Mouse (Mus musculus) c-Kit-positive CD71-positive TER-119-positive erythroid progenitor cells, embryonic 14.5 days (primary cell): ENCODE results near the gene Hoxa3.

ENCODE experiments used
- DNase-seq: peaks from one replicate; pipeline ENCODE4 v3.0.0-alpha.2; 2013; ENCODE audit warnings: low spot score

The Hoxa3 gene

DNA sequence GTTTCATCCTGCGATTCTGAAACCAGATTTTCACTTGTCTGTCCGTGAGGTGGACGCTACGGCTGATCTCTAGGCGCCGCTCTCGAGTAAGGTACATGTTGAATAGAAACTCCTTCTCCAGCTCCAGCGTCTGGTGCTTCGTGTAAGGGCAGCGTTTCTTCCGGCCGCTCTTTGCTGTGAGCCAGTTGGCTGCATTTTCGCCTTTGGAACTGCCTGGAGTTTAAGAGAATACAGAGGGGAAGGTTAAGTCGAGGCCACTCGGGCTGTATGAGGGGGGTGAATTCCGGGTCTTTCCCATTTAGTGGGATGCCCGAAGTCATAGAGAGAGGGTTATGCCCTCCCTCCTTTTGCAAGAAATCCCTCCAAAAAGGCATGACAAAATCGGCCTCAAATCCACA lies 19.4 kb upstream of the Hoxa3 start:
- DNase-seq, result no peak

DNA sequence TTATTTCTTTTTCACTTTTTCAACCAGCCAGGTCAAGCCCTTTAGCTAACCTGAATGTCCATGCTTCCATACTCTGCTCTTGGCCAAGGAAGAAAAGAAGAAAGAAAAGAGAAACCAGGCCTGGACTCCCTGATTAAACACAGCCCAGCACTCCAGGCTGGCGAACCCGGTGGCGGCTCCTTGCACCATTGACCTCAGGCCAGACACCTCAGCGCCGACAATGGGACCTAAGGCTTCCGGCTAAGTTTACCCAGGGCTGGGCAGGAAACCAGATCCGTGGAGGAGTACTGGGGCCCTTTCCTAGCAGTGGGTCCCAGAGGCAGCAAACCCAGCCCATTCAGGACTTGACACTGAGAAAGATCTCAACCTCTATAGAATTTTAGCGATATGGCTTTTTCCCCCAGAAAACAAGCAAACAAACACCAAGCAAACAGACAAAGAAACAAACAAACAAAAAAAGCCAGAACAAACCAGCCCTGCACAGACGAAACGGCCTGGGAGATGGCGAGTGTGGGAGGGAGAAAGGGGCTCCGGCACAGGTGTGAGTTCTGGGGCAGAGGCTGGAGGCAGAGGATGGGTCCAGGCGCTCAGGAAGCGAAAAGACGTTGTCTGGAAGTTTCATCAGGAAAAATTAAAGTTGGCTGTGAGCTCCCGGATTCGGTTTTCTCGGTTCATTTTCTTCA lies 18.9 kb upstream of the Hoxa3 start:
- no peak for DNase-seq

DNA sequence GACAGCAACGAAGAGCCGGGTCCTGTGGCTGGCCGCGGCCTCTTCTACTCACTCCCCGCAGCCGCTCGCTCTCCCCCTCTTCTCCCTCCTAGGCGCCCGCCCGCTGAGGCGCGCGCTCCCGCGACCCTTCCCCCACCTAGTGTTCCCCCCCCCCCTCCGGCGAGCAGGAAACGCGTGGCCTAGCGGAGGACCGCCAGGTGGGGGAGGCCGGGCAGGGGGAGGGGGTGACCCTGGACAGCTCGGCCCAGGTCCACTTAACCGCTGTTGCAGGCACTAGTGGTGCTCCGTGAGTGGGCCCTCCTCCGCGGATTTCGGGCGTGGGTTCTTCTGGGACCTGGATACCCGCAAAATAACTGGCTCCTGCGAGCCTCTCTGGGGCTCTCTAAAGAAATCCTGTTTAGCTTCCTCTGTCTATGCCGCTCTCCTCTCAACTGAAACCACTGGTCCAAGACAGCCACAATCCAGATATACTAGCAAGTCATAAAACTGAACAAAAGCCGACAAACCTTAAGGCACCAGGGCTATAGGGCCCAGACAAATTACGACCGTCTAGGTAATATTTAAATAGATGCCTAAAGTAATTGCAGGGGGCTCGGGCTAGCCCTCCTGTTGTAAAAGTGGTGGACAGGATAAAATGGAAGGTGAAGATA lies 17.5 kb upstream of the Hoxa3 start, which contains the start of gene Hoxa9:
Gene Hoxa9, minus strand, starts transcription at position 574 of the 650 bp plus-strand sequence.
- no peak for DNase-seq

DNA sequence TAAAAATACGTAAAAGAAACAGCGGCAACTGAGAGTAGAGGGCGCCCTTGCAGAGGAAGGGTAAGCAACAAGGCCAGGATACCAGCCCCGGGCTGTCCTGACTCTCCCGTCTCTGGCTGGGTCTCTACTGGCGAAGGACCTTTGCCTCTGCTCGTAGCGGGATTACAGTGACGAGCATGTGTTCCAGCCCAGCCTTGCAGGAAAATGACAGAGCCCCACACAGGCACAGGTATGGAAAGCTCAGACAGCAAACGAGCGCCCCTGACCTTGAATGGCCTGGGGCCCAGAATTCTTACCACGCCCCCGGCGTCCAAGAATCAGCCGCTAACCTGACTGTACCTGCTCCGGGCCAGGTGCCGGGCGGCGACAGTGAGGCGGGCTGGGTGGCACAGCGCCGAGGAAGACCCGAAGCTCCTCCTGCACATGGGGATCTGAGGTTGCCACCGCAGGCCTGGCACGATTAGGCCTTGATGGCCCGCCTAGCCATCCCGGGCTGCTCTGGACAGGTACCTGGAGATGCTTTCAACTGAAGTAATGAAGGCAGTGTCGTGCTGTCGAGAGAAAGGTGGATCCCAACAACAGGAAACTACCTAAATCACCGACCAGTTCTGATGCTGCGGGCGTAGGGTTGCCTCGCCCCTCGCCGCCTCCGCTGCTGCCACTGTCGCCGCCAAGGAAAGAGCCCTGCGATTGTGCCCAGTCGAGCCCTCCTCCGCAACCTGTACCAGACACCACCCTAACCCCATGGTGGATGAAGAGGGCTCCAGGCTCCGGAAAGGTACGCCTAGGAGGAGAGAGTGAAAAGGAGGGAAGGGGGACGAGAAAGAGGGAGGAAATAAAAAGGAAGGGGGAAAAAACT lies 16.7 kb upstream of the Hoxa3 start:
- DNase-seq, result no peak

DNA sequence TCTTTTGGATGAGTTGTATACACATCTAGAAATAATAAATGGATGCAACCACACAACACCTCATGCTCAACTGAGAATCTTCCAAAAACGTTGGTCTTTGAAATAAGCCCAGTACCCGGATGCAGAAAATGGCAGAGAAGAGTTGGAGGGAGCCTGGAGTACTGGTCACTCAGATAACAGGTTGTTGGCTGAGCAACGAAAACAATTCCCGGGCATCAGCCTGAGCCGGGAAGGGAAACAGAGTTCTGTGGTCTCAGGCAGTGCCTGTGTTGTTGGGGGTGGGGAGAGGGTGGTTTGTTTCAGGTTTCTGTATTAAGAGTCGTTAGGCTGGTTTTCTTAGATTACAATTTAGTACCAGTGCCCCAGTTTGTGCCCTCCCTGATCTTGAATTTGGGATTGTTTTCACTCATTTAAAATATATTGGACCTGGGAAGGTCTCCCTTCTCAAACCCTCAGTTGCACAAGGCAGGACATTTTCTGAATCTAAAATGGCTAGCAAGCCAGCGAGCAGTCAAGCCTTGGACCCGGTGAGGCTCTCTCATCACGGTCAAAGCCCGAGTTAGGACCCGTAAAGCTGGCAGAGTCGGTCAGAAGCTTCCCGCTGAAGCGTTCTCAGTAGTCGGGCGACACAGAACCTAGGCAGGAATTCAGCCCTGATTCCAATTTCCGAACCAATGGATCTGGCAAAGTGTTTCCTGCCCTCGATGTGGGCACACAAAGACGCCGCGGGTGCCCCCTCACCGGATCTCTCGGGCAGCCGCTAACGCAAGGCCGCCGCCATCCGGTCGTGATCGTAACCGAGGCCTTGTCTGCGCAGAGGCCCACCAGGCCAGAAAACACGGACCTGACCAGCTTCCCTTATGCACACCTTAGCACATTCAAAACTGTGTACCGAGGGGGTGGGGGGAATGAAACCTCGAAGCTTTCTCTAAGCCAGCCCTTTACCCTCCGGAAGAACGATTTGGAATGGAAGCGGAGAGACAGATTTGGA lies 15.6 kb upstream of the Hoxa3 start:
- no peak for DNase-seq

DNA sequence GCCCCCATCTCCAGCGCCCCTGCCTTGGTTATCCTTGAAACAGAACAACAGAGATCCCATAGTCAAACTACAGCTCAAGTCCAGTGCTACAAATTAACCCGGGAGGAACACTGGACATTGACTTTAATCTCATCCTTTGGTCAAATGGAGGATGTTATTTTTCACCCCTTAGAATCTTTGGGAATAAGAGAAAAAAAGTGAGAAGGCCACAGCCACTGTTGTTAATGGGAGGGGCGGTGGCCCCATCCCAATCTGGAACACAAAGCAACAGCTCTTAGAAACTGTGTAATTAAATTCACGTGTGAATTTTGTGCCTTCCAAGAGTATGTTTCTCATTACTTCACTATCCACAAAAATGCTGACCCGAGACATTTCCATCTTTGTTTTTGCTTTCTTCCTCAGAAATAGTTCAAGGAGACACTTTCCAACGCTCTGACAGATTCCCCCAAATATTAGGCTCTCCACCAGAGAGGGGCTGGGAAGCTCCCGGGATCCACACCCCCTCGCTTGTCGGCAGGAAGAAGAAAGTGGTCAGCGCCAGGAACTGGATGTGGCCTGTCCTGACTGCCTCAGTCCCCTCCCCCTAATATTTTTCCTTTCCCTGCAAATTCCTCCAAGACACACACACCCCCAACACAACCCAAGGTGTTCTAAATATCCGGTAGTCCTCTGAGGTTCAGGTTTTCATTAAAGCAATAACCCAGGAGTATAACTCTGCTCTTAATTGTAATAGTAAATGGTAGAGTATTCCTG lies 14.5 kb upstream of the Hoxa3 start:
- DNase-seq, result no peak

DNA sequence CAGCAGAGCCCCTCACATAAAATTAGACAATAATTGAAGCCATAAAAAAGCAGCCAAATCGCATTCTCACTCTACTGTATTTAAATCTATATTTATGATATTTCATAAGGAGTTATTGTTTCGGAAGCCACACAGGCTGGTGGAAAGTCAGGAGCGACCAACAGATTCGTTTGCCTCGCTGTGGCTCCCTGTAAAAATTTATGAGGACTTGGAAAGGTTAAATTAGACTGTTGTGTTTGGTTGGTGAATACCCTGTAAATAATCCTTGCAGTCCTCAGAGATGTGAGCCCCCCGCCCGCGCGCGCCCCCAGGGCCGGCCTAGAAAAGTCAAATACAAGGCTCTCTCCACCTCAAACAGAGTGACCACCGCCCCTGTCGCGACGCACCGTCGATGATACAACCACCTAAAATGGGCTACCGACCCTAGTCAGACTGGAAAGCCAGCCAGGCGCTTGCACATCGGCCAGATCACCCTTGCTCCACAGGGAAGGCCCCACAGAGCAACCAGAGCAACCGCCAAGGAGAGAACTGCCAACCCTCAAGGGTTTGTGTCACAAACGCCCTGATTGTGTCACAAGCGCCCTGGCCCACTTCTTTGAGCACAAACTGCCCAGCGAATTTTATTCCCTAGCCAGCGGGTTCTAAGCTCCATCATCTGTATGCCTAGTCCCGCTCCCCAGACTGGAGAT lies 13.6 kb upstream of the Hoxa3 start:
- DNase-seq, result no peak

DNA sequence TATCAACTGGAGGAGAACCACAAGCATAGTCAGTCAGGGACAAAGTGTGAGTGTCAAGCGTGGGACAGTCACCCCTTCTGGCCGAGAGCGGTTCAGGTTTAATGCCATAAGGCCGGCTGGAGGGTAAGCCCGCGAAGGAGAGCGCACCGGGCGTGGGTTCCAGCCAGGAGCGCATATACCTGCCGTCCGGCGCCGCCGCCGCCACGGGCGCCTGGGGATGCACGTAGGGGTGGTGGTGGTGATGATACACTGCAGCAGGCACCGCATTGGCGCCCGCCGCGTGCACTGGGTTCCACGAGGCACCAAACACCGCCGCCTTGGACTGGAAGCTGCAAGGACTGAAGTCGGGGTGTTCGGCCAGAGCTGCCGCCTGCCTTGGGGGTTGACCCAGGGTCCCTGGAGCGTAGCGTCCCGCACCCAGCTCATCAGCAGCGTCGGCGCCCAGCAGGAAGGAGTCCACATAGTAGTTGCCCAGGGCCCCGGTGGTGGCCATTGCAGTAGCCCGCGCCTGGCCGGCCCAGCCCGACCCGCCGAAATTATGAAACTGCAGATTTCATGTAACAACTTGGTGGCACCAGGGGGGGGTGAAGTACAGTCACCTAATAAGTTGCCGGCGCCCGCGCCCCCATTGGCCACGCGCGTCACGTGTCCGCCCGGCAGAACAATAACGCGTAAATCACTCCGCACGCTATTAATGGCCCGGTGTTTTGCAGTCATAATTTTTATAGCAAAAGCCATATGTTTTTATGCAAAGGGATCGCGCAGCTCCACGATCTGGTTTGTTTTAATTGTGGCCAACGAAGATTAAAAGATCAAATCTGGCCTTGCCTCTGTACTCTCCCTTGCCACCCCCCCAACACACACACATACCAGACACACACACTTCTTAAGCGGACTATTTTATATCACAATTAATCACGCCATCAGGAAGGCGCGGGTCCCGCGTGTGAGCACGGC lies 12.8 kb upstream of the Hoxa3 start:
- DNase-seq, result no peak

DNA sequence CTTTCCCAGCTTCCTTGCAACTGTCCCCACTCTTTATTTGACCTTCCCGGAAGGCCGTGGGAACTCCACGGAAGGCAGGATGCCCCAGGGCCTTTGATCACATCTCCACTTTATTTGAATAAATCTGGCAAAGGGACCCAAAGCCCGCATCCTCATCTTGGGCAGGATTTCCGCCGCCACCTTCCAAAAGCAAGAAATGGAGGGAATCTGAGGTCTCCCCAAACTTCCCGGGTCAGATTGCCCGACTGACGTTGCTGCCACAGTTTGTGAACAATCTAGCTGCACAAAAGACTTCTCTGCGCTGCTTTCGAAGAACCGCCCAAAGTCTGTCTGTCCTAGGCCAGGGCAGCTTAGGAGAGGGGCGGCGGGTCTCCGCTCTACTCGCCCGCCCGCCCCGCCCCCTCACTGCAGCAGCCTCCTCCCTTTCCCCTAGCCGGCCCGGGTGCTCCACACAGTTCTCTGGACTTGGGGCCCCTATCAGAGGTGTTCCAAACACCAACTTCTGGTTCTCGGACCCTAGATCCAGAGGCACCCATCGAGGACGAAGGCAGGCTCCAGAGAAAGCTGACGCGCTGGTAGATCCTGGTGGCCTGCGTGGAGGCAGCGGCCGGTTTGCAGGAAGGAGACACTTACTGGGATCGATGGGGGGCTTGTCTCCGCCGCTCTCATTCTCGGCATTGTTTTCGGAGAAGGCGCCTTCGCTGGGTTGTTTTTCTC lies 11.9 kb upstream of the Hoxa3 start:
- no peak for DNase-seq

DNA sequence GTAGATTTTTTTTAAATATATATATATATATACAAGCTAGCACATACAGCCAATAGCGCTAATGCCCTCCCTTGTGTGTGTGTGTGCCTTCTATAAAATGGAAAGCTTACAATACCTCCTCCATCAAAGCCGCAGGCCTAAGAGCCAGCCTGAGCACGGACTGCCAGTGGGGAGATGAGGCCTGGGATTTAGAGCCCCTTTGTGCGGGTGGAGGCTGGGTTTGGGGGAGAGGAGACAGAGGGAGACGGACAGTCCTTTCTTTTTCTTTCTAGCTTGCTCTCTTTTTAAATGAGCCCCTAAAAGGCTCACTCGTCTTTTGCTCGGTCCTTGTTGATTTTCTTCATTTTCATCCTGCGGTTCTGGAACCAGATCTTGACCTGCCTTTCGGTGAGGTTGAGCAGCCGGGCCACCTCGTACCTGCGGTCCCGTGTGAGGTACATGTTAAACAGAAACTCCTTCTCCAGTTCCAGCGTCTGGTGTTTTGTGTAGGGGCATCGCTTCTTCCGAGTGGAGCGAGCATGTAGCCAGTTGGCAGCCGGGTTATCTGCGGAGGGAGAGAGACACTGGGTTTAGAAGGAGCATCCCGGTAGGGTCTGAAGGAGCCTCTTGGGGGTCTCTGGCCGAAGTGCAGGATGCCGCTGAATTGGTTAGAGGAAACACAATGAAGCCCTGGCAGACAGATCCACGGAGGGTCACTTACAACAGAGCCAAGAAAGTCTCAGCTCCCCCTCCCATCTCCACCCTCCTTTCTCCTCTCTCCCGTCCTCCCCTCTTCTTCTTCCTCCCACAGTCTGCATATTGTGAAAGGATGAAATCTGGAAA lies 11.0 kb upstream of the Hoxa3 start:
- no peak for DNase-seq

DNA sequence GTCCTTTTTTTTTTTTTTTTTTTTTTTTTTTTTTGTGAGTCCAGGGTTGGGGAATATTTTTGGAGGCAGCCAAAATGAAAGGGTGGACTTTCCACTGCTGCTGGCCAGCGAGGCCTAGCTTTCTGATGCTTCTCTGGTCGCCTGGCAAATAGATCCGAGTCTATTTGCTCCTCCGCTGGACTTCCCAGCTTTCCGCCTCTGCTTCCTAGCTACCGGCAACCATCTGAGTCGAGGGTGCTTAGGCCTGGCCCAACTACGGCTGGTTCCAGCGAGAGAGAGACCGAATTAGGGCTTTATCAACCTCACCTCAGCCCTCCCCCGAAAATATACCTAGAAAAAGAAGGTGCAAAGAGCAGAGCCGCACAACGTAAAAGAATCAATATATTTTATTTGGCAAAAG lies 9.6 kb upstream of the Hoxa3 start:
- no peak for DNase-seq

DNA sequence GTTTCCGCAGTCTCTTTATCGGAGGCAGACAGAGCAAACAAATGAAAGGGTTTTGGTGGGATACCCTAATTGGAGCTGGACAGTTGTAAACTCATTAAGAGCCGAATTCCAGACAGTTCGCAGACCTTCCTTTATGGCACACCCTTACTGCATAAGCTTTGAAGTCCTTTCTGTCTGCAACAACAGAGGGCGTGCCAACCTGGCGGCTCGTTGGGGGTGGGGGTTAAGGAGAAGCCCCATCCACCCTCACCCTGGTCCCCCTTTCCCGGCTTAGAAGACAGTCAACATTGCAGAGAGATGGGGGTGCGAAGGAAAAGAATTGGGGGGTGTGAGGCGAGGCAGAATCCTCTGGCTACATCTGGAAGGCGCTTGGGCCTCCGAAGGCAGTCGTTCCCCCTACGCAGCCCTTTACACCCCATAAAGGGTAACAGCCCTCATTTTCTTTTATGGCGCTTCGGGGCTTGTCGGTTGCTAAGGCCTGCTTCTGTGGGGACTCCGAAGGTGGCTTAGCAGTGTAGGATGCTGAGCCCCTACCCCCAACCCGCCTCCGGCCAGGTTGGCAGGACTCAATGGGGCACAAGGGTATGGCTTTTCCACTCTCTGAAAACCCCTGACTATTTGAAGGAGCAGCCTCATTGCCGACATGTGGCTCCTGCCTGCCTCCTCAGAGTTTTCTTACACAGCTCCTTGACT lies 9.0 kb upstream of the Hoxa3 start:
- no peak for DNase-seq

DNA sequence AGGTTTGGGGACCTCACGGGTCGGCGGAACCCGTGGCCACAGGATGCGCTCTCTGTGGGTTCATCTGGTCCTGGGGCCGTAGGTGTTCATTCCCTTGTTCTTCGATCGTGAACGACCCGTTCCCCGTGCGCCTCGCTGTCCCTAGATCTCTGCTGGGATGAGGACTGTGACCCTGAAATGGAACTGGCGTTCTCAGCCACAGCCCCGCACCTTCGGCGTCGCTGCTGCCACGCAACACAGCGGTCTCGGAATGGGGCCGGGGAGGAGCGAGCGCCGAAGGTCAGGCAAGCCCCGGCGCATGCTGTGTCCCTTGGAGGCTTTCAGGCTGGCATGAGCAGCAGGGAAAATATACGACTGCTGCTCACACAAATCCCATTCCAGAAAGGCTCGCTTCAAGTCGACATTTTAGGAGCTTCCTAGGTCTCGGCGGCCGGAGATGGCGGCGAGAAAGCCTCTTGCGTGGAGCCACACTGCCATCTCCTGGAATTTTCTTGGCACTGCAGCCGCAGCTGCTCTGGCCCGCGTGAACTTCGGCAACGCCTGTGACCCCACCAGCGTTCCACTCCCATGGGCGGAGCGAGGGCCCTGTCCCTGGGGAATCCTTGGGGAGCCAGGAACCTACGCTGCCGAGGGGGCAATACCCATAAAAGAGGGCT lies 8.3 kb upstream of the Hoxa3 start, which contains the start of gene Hoxa7:
Gene Hoxa7, minus strand, starts transcription at position 518 of the 656 bp plus-strand sequence.
- DNase-seq, result peak; percentile 36

DNA sequence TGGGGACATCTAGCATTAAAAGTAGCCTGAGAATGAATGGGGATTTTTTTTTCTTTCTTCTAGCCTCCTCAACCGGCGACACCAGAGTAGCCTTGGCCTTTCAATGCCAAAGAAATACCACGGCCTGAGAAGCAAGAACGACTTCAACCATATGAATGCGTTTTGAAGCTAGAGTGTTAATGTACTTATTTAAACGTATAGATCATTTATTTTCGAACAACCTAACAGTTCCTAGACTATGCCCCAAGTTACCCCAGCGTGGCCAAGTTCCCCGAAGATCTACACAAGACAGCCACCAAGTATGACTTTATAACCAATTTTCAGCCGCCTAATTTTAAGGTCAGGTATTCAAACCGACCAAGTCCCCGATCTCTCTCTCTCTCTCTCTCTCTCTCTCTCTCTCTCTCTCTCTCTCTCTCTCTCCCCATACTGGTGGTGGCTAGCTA lies 7.8 kb upstream of the Hoxa3 start:
- no peak for DNase-seq

DNA sequence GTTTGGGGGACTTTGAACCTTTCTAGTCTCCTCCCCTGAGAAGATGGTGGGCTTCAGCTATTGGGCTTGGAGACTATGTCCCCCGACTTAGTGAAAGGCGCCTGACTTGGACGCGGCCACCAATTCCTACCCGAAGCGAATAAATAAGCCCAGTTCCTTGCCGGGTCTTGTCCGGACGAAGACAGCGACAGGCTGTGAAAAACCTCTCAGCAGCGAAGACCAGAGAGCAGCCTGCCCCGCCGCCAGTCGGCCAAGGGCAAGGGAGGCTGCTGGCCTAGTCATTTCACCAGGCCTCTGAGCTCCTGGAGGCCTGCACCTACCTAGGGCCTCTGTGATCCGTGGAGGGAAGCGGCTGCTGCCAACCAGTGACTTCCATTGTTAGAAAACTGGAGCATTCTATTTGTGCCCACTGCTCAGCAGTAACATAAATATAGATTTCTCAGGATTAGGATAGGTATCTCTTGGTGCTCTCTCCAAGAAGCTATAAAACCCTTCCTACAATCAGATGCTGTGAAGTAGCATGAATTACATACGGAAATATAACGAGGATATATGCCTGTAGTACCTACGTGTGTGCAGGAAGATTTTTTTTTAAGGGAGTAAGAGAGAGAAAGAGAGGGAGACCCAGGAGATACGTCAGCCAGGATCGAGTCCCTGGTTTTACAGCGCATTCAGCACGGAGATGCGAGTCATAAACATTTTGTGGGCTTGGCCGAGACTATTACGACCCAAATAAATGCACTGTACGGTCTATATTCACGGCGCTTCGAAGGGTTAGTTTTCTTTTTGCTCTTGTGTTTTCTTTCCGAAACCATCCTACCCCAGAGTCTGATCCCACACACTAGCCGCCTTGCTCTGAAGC lies 7.1 kb upstream of the Hoxa3 start:
- no peak for DNase-seq
